Mouse (Mus musculus) limb, embryonic 14.5 days (tissue): ENCODE results near the gene Tas1r2. TPM values are rescaled to one million over a fixed set of nuclear protein-coding genes. Genes with fewer than 3 reads are reported as not detected.
A peak's percentile ranks its signal among the peaks of the same experiment; 100 is the strongest.

Source experiments
- ATAC-seq: fragments of 200-750 bp; cut with Nextera tagmentation; 2 replicates; pipeline ENCODE4 v1.8.0; 2017; ENCODE audit warnings: low read depth, moderate number of reproducible peaks, moderate TSS enrichment; ENCODE audit not compliant: low FRiP score
- DNase-seq: peaks from one replicate; pipeline ENCODE4 v3.0.0-alpha.2; 2015; ENCODE audit warnings: low spot score
- H3K27ac ChIP-seq: fragments of 300-500 bp; sonication (generic); replicated peaks from 2 replicates; pipeline ENCODE4 v1.5.1; 2014; ENCODE audit warnings: low read depth, mild to moderate bottlenecking, low read length, moderate library complexity, mixed read lengths
- H3K27me3 ChIP-seq: fragments of 300-500 bp; sonication (generic); 2 replicates; pipeline ENCODE4 v1.6.1; 2014; ENCODE audit warnings: low read length, mixed read lengths; ENCODE audit not compliant: control insufficient read depth, insufficient read depth
- H3K36me3 ChIP-seq: fragments of 300-500 bp; sonication (generic); 2 replicates; pipeline ENCODE4 v1.6.1; 2014; ENCODE audit warnings: mild to moderate bottlenecking, low read length, moderate library complexity, mixed read lengths; ENCODE audit not compliant: control insufficient read depth, insufficient read depth
- H3K4me1 ChIP-seq: fragments of 300-500 bp; sonication (generic); 2 replicates; pipeline ENCODE4 v1.6.1; 2014; ENCODE audit warnings: antibody characterized with exemption, low read length, mixed read lengths; ENCODE audit not compliant: control insufficient read depth, insufficient read depth
- H3K4me2 ChIP-seq: fragments of 300-500 bp; sonication (generic); replicated peaks from 2 replicates; pipeline ENCODE4 v1.6.1; 2014; ENCODE audit warnings: low read depth, mild to moderate bottlenecking, low read length, moderate library complexity; ENCODE audit not compliant: severe bottlenecking
- H3K4me3 ChIP-seq: fragments of 300-500 bp; sonication (generic); replicated peaks from 2 replicates; pipeline ENCODE4 v1.5.1; 2014; ENCODE audit warnings: low read length
- H3K9ac ChIP-seq: fragments of 300-500 bp; sonication (generic); 2 replicates; pipeline ENCODE4 v1.6.1; 2014; ENCODE audit warnings: mild to moderate bottlenecking, low read depth, low read length, moderate library complexity; ENCODE audit not compliant: severe bottlenecking
- H3K9me3 ChIP-seq: fragments of 300-500 bp; sonication (generic); 2 replicates; pipeline ENCODE4 v1.6.1; 2016; ENCODE audit warnings: low read length; ENCODE audit not compliant: control insufficient read depth
- POLR2A ChIP-seq: fragments of 200-500 bp; IDR thresholded peaks from 2 replicates; pipeline ENCODE4 v1.8.0; 2012; ENCODE audit warnings: inconsistent platforms, mild to moderate bottlenecking, moderate library complexity, borderline replicate concordance; ENCODE audit not compliant: insufficient read depth, insufficient read length; ENCODE audit errors: extremely low read depth
- WGBS: fragments of 180-500 bp; shearing (Covaris S2); extraction: QIAGEN DNeasy Blood & Tissue Kit; methylation state at CpG from one replicate; pipeline ENCODE4 v1.1.7; 2014; 5-methylcytosine and 5-hydroxymethylcytosine counted together
- polyA plus RNA-seq, 2 experiments: library from polyadenylated mRNA; depleted of rRNA in 1 of 2; stranded (reverse) in 1 of 2; unstranded in 1 of 2; fragments of >200 nt; fragmentation: Nextera tagmentation in 1 of 2; extraction: Ambion mirVana in 1 of 2; gene quantifications; 2 replicates each; pipeline versions ENCODE4 v1.2.1 to v1.2.3; 2012 to 2014

Tas1r2 gene
- polyA plus RNA-seq, 2 experiments = 0.04 TPM; not detected in 1

GRCm38 (mm10) chr4:139637847-139638246, 15.5 kb upstream of the Tas1r2 start:
- WGBS = 88% methylated on average over 9 of the region's 9 CpGs
- H3K4me2 ChIP-seq = no peak overlapping the region
- peaks cover 14% of the 10 kb centered on the region; the same call in 1 of the 2 replicates for H3K36me3 ChIP-seq
- ATAC-seq (no peak), DNase-seq (no peak)
- H3K4me1 ChIP-seq = peaks cover 10% of the 10 kb centered on the region
- no peak overlapping the region for H3K4me3 ChIP-seq
- no peaks in the 10 kb centered on the region for H3K9me3 ChIP-seq
- no peak overlapping the region for H3K9ac ChIP-seq
- no peak overlapping the region for H3K27ac ChIP-seq
- peaks cover 10% of the 10 kb centered on the region; the same call in 1 of the 2 replicates for H3K27me3 ChIP-seq
- TF ChIP-seq POLR2A = no peak

GRCm38 (mm10) chr4:139638356-139638755, 15.0 kb upstream of the Tas1r2 start:
- Histone ChIP-seq H3K27me3 (peaks cover 10% of the 10 kb centered on the region), H3K4me3 (no peak overlapping the region), H3K9me3 (no peaks in the 10 kb centered on the region), H3K4me2 (no peak overlapping the region), H3K9ac (no peak overlapping the region), H3K4me1 (peaks cover 10% of the 10 kb centered on the region), H3K36me3 (peaks cover 14% of the 10 kb centered on the region; the same call in 1 of the 2 replicates), H3K27ac (no peak overlapping the region)
- no peak for ATAC-seq
- TF ChIP-seq POLR2A = no peak
- WGBS = 92% methylated on average over 16 of the region's 16 CpGs
- DNase-seq = no peak

- no peak for DNase-seq
- Histone ChIP-seq H3K4me2 (no peak overlapping the region), H3K36me3 (peaks cover 21% of the 10 kb centered on the region), H3K27me3 (peaks cover 10% of the 10 kb centered on the region), H3K9ac (no peak overlapping the region), H3K9me3 (no peaks in the 10 kb centered on the region), H3K4me3 (no peak overlapping the region), H3K4me1 (peaks cover 10% of the 10 kb centered on the region), H3K27ac (no peak overlapping the region)
- no peak for ATAC-seq
- WGBS = 15% methylated on average over 12 of the region's 12 CpGs
- TF ChIP-seq POLR2A = no peak
Observed at GRCm38 (mm10) chr4:139639801-139640200, 13.5 kb upstream of the Tas1r2 start.

GRCm38 (mm10) chr4:139640333-139640732, 13.0 kb upstream of the Tas1r2 start:
- Histone ChIP-seq H3K4me1 (peaks cover 10% of the 10 kb centered on the region), H3K4me2 (no peak overlapping the region), H3K9ac (no peak overlapping the region), H3K27ac (no peak overlapping the region), H3K36me3 (peaks cover 25% of the 10 kb centered on the region), H3K27me3 (peaks cover 10% of the 10 kb centered on the region), H3K9me3 (no peaks in the 10 kb centered on the region), H3K4me3 (no peak overlapping the region)
- TF ChIP-seq POLR2A = no peak
- ATAC-seq (no peak), DNase-seq (no peak)
- 30% methylated on average over 12 of the region's 12 CpGs for WGBS

DNA sequence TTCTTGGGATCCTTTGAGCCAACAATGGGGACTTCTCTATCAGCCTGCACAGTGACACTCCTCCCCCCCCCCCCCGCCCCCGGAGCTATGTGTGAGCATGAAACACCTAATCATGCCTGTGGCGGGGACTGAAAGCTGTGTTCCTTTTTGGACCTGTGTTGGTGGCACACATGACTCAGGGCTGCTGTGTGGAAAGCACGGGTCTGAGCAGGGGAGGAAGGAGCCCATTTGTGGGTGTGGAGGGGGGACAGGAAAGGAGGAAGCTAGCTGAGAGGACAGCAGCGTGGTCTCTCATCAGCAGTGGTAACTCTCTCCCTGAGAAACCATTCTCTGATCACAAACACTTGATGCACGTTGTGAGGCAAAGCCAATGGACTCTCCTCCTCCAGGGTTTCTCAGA, 12.6 kb upstream of the Tas1r2 start:
- H3K27ac ChIP-seq = no peak overlapping the region
- H3K36me3 ChIP-seq = peaks cover 22% of the 10 kb centered on the region
- no peak for TF ChIP-seq POLR2A
- peaks cover 10% of the 10 kb centered on the region for H3K4me1 ChIP-seq
- H3K9ac ChIP-seq = no peak overlapping the region
- 41% methylated on average over 5 of the region's 6 CpGs for WGBS
- ATAC-seq (no peak), DNase-seq (no peak)
- no peak overlapping the region for H3K4me2 ChIP-seq
- no peaks in the 10 kb centered on the region for H3K9me3 ChIP-seq
- H3K4me3 ChIP-seq = no peak overlapping the region
- H3K27me3 ChIP-seq = peaks cover 10% of the 10 kb centered on the region

GRCm38 (mm10) chr4:139641829-139642425, 11.4 kb upstream of the Tas1r2 start:
- WGBS = 6% methylated on average over 29 of the region's 30 CpGs
- ATAC-seq = no peak

More at GRCm38 (mm10) chr4:139641829-139642425, 11.4 kb upstream of the Tas1r2 start:
- H3K9ac ChIP-seq = no peak overlapping the region
- H3K27ac ChIP-seq = no peak overlapping the region
- H3K27me3 ChIP-seq = peaks cover 10% of the 10 kb centered on the region
- peak; percentile 8 for DNase-seq
- H3K4me3 ChIP-seq = peak overlapping the region; percentile 21; the same call in 1 of the 2 replicates
- H3K4me2 ChIP-seq = peak overlapping the region; percentile 44
- no peak for TF ChIP-seq POLR2A
- peaks cover 10% of the 10 kb centered on the region for H3K4me1 ChIP-seq
- no peaks in the 10 kb centered on the region for H3K9me3 ChIP-seq
- peaks cover 17% of the 10 kb centered on the region for H3K36me3 ChIP-seq
